Mouse (Mus musculus) G1E-ER4 (cell line): Measurements from ENCODE around the gene Kcnb1. TPM values are rescaled to one million over a fixed set of nuclear protein-coding genes. Genes with fewer than 3 reads are reported as not detected.

Experiments
- GATA1 ChIP-seq: IDR thresholded peaks from one replicate; pipeline ENCODE4 v1.8.0; 2012; ENCODE audit warnings: low read length, inconsistent platforms
- polyA plus RNA-seq: library from polyadenylated mRNA; stranded (reverse); fragments of >175 nt; gene quantifications from 2 replicates; pipeline ENCODE4 v1.2.3, GENCODE M21; 2012

Kcnb1 gene
- polyA plus RNA-seq, 1 experiment: 0.04 TPM

GRCm38 (mm10) chr2:167185432-167185831 is 4.5 kb downstream of the Kcnb1 start:
- TF ChIP-seq GATA1: no peak

- TF ChIP-seq GATA1: no peak
Observed at GRCm38 (mm10) chr2:167181662-167182389, 8.1 kb downstream of the Kcnb1 start.

- no peak for TF ChIP-seq GATA1
Observed at GRCm38 (mm10) chr2:167181096-167181495, 8.9 kb downstream of the Kcnb1 start.

- TF ChIP-seq GATA1: no peak
Observed at GRCm38 (mm10) chr2:167179301-167179700, 10.7 kb downstream of the Kcnb1 start.

- no peak for TF ChIP-seq GATA1
Observed at GRCm38 (mm10) chr2:167177231-167177641, 12.7 kb downstream of the Kcnb1 start.

GRCm38 (mm10) chr2:167175284-167175683 is 14.7 kb downstream of the Kcnb1 start:
- no peak for TF ChIP-seq GATA1

- no peak for TF ChIP-seq GATA1
Observed at GRCm38 (mm10) chr2:167173051-167173875, 16.7 kb downstream of the Kcnb1 start.

GRCm38 (mm10) chr2:167167515-167168212 is 22.3 kb downstream of the Kcnb1 start:
- no peak for TF ChIP-seq GATA1

- TF ChIP-seq GATA1: no peak
Observed at GRCm38 (mm10) chr2:167163600-167163999, 26.4 kb downstream of the Kcnb1 start.

GRCm38 (mm10) chr2:167163134-167163533 is 26.8 kb downstream of the Kcnb1 start:
- TF ChIP-seq GATA1: no peak

- no peak for TF ChIP-seq GATA1
Observed at GRCm38 (mm10) chr2:167162516-167163021, 27.4 kb downstream of the Kcnb1 start.

- TF ChIP-seq GATA1: no peak
Observed at GRCm38 (mm10) chr2:167159721-167160120, 30.2 kb downstream of the Kcnb1 start.

GRCm38 (mm10) chr2:167158780-167159179 is 31.2 kb downstream of the Kcnb1 start:
- TF ChIP-seq GATA1: no peak

- no peak for TF ChIP-seq GATA1
Observed at GRCm38 (mm10) chr2:167156118-167156715, 33.7 kb downstream of the Kcnb1 start.

- no peak for TF ChIP-seq GATA1
Observed at GRCm38 (mm10) chr2:167155541-167155973, 34.4 kb downstream of the Kcnb1 start.
